Mouse (Mus musculus): ENCODE measurements at regions not wholly inside any gene's neighbourhood (a gene's known extent, or its start where the extent isn't known, plus 50 kb on each side); places are given as distances from the start of the nearest gene placed in this dataset.

GRCm38 (mm10) chr1:57053836-57054235 is 75.4 kb upstream of the Satb2 start:
- H3K27me3 ChIP-seq (ENCODE audit: control insufficient read depth, insufficient read depth, low read length): no peaks in the 10 kb centered on the region
- no peak overlapping the region for H3K4me3 ChIP-seq
- no peaks in the 10 kb centered on the region for H3K36me3 ChIP-seq (ENCODE audit: control insufficient read depth, insufficient read depth, low read length)
- intact Hi-C loops (cut with DNase I): no loop called here
- TF ChIP-seq CTCF (IDR thresholded peaks at IDR 0.05) (no peak), POLR2A (IDR thresholded peaks at IDR 0.05; ENCODE audit: insufficient read depth, low read depth, low read length) (no peak), EP300 (IDR thresholded peaks at IDR 0.05; ENCODE audit: insufficient read depth, low read depth, low read length) (no peak)
- H3K4me1 ChIP-seq (ENCODE audit: control insufficient read depth, insufficient read depth, low read length): no peaks in the 10 kb centered on the region
- no peaks in the 10 kb centered on the region for H3K79me2 ChIP-seq (replicated peaks; ENCODE audit: control insufficient read depth, insufficient read depth, low read length)
- H3K27ac ChIP-seq: no peak overlapping the region
- no peak for DNase-seq
- no peak overlapping the region for H3K9ac ChIP-seq (ENCODE audit: low read depth, low read length)
- 78% methylated on average over 4 of the region's 4 CpGs for WGBS

GRCm38 (mm10) chr1:57055976-57056375 is 77.5 kb upstream of the Satb2 start:
- TF ChIP-seq POLR2A (IDR thresholded peaks at IDR 0.05; ENCODE audit: insufficient read depth, low read depth, low read length): no peak
- no peak for TF ChIP-seq EP300 (IDR thresholded peaks at IDR 0.05; ENCODE audit: insufficient read depth, low read depth, low read length)
- no peak for TF ChIP-seq CTCF (IDR thresholded peaks at IDR 0.05)
- 80% methylated on average over 9 of the region's 9 CpGs for WGBS
- no peak overlapping the region for H3K9ac ChIP-seq (ENCODE audit: low read depth, low read length)
- no peak overlapping the region for H3K27ac ChIP-seq
- H3K4me3 ChIP-seq: no peak overlapping the region
- no peaks in the 10 kb centered on the region for H3K27me3 ChIP-seq (ENCODE audit: control insufficient read depth, insufficient read depth, low read length)
- H3K79me2 ChIP-seq (replicated peaks; ENCODE audit: control insufficient read depth, insufficient read depth, low read length): no peaks in the 10 kb centered on the region
- no peaks in the 10 kb centered on the region for H3K36me3 ChIP-seq (ENCODE audit: control insufficient read depth, insufficient read depth, low read length)
- no peaks in the 10 kb centered on the region for H3K4me1 ChIP-seq (ENCODE audit: control insufficient read depth, insufficient read depth, low read length)
- intact Hi-C loops (cut with DNase I): no loop called here
- no peak for DNase-seq

DNA sequence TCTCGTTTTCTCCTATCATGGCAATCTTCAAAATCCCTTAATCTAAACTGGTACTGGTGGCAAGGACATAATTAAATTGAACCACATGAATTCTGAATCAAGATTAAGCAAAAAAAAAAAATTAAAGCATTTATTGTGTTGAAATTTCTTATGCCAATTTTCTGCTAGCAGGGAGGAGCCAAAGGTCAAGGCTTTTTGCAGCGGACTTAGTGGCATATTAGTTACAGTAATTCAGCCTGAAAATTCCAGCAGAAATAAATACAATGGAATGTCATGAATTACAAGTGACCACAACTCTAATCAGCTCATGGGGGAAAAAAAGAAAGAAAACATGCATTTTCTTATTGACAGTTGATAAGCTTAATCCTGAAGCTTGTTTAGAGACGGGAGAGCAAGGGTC is 80.8 kb upstream of the Satb2 start:
- Histone ChIP-seq H3K27ac (no peak overlapping the region), H3K4me3 (no peak overlapping the region), H3K36me3 (ENCODE audit: control insufficient read depth, insufficient read depth, low read length) (no peaks in the 10 kb centered on the region), H3K79me2 (replicated peaks; ENCODE audit: control insufficient read depth, insufficient read depth, low read length) (no peaks in the 10 kb centered on the region), H3K27me3 (ENCODE audit: control insufficient read depth, insufficient read depth, low read length) (no peaks in the 10 kb centered on the region), H3K9ac (ENCODE audit: low read depth, low read length) (no peak overlapping the region), H3K4me1 (ENCODE audit: control insufficient read depth, insufficient read depth, low read length) (no peaks in the 10 kb centered on the region)
- 65% methylated on average over 3 of the region's 3 CpGs for WGBS
- TF ChIP-seq CTCF (IDR thresholded peaks at IDR 0.05) (no peak), EP300 (IDR thresholded peaks at IDR 0.05; ENCODE audit: insufficient read depth, low read depth, low read length) (no peak), POLR2A (IDR thresholded peaks at IDR 0.05; ENCODE audit: insufficient read depth, low read depth, low read length) (no peak)
- DNase-seq: no peak
- intact Hi-C loops (cut with DNase I): no loop called here

DNA sequence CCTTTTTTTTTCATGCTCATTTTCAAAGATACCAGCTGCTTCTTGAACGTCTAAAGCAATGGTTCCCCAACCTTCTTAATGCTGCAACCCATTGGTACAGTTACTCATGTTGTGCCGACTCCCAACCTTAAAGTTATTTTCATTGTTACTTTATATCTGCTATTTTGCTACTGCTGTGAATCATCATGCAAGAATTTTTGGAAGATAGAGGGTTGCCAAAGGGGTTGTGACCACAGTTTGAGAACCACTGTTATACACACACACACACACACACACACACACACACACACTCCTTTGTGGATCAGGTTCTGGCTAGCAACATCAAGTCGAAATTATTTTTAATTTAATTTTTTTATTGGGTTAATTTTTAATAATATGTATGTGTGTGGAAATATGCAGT is 96.8 kb upstream of the Satb2 start:
- 53% methylated on average over 3 of the region's 3 CpGs for WGBS
- TF ChIP-seq CTCF (IDR thresholded peaks at IDR 0.05) (no peak), POLR2A (IDR thresholded peaks at IDR 0.05; ENCODE audit: insufficient read depth, low read depth, low read length) (no peak), EP300 (IDR thresholded peaks at IDR 0.05; ENCODE audit: insufficient read depth, low read depth, low read length) (no peak)
- Histone ChIP-seq H3K27ac (no peak overlapping the region), H3K36me3 (ENCODE audit: control insufficient read depth, insufficient read depth, low read length) (no peaks in the 10 kb centered on the region), H3K9ac (ENCODE audit: low read depth, low read length) (no peak overlapping the region), H3K79me2 (replicated peaks; ENCODE audit: control insufficient read depth, insufficient read depth, low read length) (no peaks in the 10 kb centered on the region), H3K4me3 (no peak overlapping the region), H3K4me1 (ENCODE audit: control insufficient read depth, insufficient read depth, low read length) (no peaks in the 10 kb centered on the region), H3K27me3 (ENCODE audit: control insufficient read depth, insufficient read depth, low read length) (no peaks in the 10 kb centered on the region)
- no peak for DNase-seq
- intact Hi-C loops (cut with DNase I): no loop called here

- Histone ChIP-seq H3K4me3 (no peak overlapping the region), H3K36me3 (ENCODE audit: control insufficient read depth, insufficient read depth, low read length) (no peaks in the 10 kb centered on the region), H3K79me2 (replicated peaks; ENCODE audit: control insufficient read depth, insufficient read depth, low read length) (no peaks in the 10 kb centered on the region), H3K4me1 (ENCODE audit: control insufficient read depth, insufficient read depth, low read length) (no peaks in the 10 kb centered on the region), H3K9ac (ENCODE audit: low read depth, low read length) (no peak overlapping the region), H3K27me3 (ENCODE audit: control insufficient read depth, insufficient read depth, low read length) (no peaks in the 10 kb centered on the region), H3K27ac (no peak overlapping the region)
- no peak for TF ChIP-seq EP300 (IDR thresholded peaks at IDR 0.05; ENCODE audit: insufficient read depth, low read depth, low read length)
- no peak for TF ChIP-seq POLR2A (IDR thresholded peaks at IDR 0.05; ENCODE audit: insufficient read depth, low read depth, low read length)
- no peak for TF ChIP-seq CTCF (IDR thresholded peaks at IDR 0.05)
- intact Hi-C loops (cut with DNase I): no loop called here
- WGBS: 74% methylated on average over 8 of the region's 8 CpGs
- DNase-seq: no peak
These were observed 98.2 kb upstream of the Satb2 start for GRCm38 (mm10) chr1:57076696-57077095.

DNA sequence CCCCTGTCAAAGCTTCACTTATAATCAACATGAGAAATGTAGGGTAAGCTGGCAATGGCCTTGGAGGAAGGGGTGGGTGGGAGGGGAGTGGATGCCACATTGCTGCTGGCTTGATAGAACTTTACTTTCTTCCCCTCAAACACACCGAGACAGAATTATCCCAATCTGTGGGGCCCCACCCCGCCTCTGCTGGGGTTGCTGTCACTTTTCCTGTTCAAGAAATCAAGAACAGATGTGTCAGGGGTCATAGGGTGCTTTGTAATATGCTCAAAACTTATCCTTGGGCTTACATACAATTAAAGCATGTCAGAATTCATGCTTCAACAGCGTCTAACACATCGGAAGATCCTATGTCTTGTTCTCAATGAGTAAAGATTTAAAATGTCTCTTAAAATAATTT is 101.9 kb upstream of the Satb2 start:
- no peaks in the 10 kb centered on the region for H3K27me3 ChIP-seq (ENCODE audit: control insufficient read depth, insufficient read depth, low read length)
- intact Hi-C loops (cut with DNase I): no loop called here
- no peak for TF ChIP-seq EP300 (IDR thresholded peaks at IDR 0.05; ENCODE audit: insufficient read depth, low read depth, low read length)
- no peak for TF ChIP-seq CTCF (IDR thresholded peaks at IDR 0.05)
- no peak for TF ChIP-seq POLR2A (IDR thresholded peaks at IDR 0.05; ENCODE audit: insufficient read depth, low read depth, low read length)
- H3K4me3 ChIP-seq: no peak overlapping the region
- no peak for DNase-seq
- no peaks in the 10 kb centered on the region for H3K36me3 ChIP-seq (ENCODE audit: control insufficient read depth, insufficient read depth, low read length)
- no peak overlapping the region for H3K9ac ChIP-seq (ENCODE audit: low read depth, low read length)
- no peak overlapping the region for H3K27ac ChIP-seq
- WGBS: 60% methylated on average over 4 of the region's 4 CpGs
- no peaks in the 10 kb centered on the region for H3K79me2 ChIP-seq (replicated peaks; ENCODE audit: control insufficient read depth, insufficient read depth, low read length)
- H3K4me1 ChIP-seq (ENCODE audit: control insufficient read depth, insufficient read depth, low read length): no peaks in the 10 kb centered on the region

All from heart, adult 2 months (tissue).